Mouse (Mus musculus) forebrain, embryonic 13.5 days (tissue): ENCODE measurements at regions not wholly inside any gene's neighbourhood (a gene's known extent, or its start where the extent isn't known, plus 50 kb on each side); places are given as distances from the start of the nearest gene placed in this dataset.

Experiments
- ATAC-seq: fragments of 200-750 bp; cut with Nextera tagmentation; 2 replicates; pipeline ENCODE4 v1.8.0; 2017
- H3K27ac ChIP-seq: fragments of 300-500 bp; sonication (generic); 2 replicates; pipeline ENCODE4 v1.5.1; 2015; ENCODE audit warnings: inconsistent platforms, mild to moderate bottlenecking, moderate library complexity
- H3K27me3 ChIP-seq: fragments of 300-500 bp; sonication (generic); 2 replicates; pipeline ENCODE4 v1.6.1; 2015; ENCODE audit warnings: mild to moderate bottlenecking, inconsistent platforms
- H3K36me3 ChIP-seq: fragments of 300-500 bp; sonication (generic); 2 replicates; pipeline ENCODE4 v1.6.1; 2015; ENCODE audit warnings: mild to moderate bottlenecking, inconsistent platforms; ENCODE audit not compliant: poor library complexity, severe bottlenecking
- H3K4me1 ChIP-seq: fragments of 300-500 bp; sonication (generic); 2 replicates; pipeline ENCODE4 v1.6.1; 2015; ENCODE audit warnings: inconsistent platforms
- H3K4me2 ChIP-seq: fragments of 300-500 bp; sonication (generic); 2 replicates; pipeline ENCODE4 v1.6.1; 2015; ENCODE audit warnings: inconsistent platforms, mild to moderate bottlenecking, moderate library complexity
- H3K4me3 ChIP-seq: fragments of 300-500 bp; sonication (generic); 2 replicates; pipeline ENCODE4 v1.5.1; 2015; ENCODE audit warnings: mild to moderate bottlenecking, inconsistent platforms
- H3K9ac ChIP-seq: fragments of 300-500 bp; sonication (generic); 2 replicates; pipeline ENCODE4 v1.6.1; 2015; ENCODE audit warnings: mild to moderate bottlenecking, inconsistent platforms
- H3K9me3 ChIP-seq: fragments of 300-500 bp; sonication (generic); replicated peaks from 2 replicates; pipeline ENCODE4 v1.6.1; 2016; ENCODE audit warnings: inconsistent platforms
- WGBS: fragments of 180-500 bp; shearing (Covaris S2); methylation state at CpG from one replicate; pipeline ENCODE4 v1.1.7; 2015; 5-methylcytosine and 5-hydroxymethylcytosine counted together

DNA sequence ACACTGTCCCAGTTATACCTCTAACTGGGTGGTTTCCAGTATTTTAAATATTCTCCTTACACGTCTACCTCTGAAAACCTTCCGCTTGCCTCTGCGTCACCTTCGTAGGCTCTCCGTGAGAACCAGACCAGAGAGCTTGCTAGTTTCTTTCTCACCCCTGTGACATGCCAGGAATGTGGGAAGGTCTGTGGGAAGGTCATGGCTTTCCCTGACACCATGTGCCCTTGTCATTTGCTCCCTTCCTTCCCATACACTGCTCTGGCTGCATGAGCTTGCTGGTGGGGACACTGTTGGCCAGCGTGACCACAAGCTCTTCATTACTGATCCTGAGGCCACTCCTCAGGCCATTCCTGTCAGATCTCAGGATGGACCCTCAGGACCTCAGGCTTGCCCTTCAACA, 66.5 kb upstream of the Slc38a4 start:
- Histone ChIP-seq H3K4me3 (no peak overlapping the region), H3K27me3 (no peaks in the 10 kb centered on the region), H3K9ac (no peak overlapping the region), H3K9me3 (no peaks in the 10 kb centered on the region), H3K36me3 (no peaks in the 10 kb centered on the region), H3K27ac (no peak overlapping the region), H3K4me1 (no peaks in the 10 kb centered on the region), H3K4me2 (no peak overlapping the region)
- 91% methylated on average over 6 of the region's 6 CpGs for WGBS
- ATAC-seq, result no peak

DNA sequence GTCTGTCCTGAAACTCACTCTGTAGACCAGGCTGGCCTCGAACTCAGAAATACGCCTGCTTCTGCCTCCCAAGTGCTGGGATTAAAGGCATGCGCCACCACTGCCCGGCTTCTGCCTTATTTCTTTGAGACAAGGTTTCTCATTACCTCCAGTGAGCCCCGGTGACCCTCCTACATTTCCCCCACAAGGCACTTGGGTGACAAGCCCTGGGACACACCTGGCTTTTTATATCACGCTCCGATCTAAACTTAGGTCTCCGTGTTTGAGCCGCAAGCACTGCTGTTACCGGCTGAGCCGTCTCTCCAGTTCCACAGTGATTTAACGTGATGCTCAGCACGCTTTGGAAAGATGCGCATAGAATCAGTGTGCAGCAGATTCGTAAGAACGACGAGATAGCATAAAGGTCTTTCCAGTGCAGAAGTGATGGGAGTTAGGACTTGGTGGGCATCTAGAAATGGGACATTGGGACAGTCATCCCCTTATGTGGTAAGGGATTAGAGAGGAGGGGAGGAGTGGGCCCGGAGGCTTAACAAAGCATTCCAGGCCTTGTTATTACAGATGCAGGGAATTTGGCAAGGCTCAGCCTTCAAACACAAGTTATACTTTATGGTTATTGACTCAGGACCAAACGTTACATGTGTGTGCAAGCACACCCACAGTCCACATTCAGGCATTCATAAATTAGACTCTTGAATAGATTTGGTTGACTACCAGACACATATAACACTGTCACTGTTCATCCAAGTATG, 56.9 kb upstream of the Slc38a4 start:
- Histone ChIP-seq H3K9ac (no peak overlapping the region), H3K4me3 (no peak overlapping the region), H3K36me3 (no peaks in the 10 kb centered on the region), H3K9me3 (no peaks in the 10 kb centered on the region), H3K4me1 (no peaks in the 10 kb centered on the region), H3K27me3 (no peaks in the 10 kb centered on the region), H3K27ac (no peak overlapping the region), H3K4me2 (no peak overlapping the region)
- ATAC-seq, result no peak
- WGBS, result 88% methylated on average over 19 of the region's 19 CpGs

DNA sequence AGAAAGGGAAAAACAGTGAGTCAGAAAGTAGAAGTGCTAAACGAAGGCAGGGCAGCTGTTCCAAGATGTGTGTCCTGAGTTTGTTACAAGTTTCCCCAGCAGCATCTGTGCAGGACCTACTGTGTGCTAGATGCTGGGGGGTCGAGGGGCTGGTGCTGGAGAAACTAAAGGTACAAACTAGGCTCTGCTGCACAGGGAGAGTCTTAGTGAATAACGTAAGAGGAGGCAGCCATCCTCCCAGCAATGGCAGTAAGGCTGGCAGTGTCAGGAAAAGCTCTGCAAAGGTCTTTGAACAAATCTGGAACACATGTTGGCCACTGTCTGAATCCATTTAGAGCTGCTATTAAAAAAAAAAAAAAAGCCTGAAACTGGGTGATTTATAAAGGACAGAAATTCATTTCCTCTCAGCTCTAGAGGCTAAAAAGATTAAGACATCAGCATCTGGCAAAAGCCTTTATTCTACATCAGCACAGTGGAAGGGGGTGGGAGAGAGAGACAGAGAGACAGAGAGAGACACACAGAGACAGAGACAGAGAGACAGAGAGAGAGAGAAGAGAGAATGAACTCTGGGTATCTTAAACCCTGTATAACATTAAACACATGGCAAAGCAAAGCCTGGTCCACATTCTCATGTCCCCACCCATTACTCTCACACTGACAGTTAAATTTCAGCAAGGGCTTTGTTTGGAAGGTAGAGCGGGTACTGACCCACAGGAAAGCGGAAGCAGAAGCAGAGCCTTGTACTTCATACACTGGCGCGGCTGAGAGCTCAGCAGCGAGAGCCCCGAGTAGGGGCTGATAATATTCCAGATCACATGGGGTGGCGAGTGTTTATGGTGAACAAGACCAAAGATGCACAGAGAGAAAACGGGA, 55.8 kb upstream of the Slc38a4 start:
- Histone ChIP-seq H3K27me3 (no peaks in the 10 kb centered on the region), H3K27ac (no peak overlapping the region), H3K9me3 (no peaks in the 10 kb centered on the region), H3K36me3 (no peaks in the 10 kb centered on the region), H3K4me2 (no peak overlapping the region), H3K9ac (no peak overlapping the region), H3K4me3 (no peak overlapping the region), H3K4me1 (no peaks in the 10 kb centered on the region)
- ATAC-seq, result no peak
- 79% methylated on average over 11 of the region's 11 CpGs for WGBS

DNA sequence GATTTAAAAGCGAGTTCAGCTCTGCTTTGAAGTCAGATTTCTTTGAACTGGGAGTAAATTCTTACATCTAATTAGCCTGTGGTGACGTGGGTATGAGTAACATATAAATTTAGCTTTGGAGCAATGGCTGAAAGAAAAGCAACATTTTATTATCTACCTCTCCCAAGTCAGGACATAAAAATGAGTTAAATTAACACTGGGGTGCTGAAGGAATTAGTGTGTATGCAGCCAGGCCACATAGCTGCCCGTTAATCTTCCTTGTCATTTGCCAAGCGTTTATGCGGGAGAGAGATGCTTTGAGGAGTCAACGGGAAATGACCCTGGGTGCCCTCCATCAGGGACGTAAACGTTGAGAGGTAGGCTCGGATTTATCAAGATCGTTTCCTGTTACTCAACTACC, 52.0 kb upstream of the Slc38a4 start:
- no peak for ATAC-seq
- H3K9me3 ChIP-seq, result no peaks in the 10 kb centered on the region
- H3K27me3 ChIP-seq, result no peaks in the 10 kb centered on the region
- H3K4me2 ChIP-seq, result no peak overlapping the region
- no peaks in the 10 kb centered on the region for H3K36me3 ChIP-seq
- no peaks in the 10 kb centered on the region for H3K4me1 ChIP-seq
- 64% methylated on average over 10 of the region's 10 CpGs for WGBS
- no peak overlapping the region for H3K9ac ChIP-seq
- no peak overlapping the region for H3K4me3 ChIP-seq
- no peak overlapping the region for H3K27ac ChIP-seq

DNA sequence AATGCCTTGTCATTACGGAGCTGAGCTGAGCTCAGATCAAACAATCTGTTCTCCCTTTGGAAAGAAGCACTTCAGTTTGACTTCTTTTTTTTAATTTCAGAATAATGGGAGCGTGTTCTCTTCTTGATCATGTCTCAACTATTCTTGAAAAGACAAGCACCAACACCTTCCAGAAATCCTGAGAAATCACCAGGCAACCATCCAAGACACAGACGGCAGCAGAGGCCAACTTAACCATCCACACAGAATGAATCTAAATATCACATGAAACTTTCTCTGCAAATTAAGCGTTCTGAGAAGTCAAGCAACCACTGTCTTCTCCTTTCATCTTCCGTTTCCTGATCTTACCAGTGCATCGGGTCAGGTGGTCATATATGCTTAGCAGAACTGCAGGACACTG, 50.8 kb upstream of the Slc38a4 start:
- no peaks in the 10 kb centered on the region for H3K9me3 ChIP-seq
- no peaks in the 10 kb centered on the region for H3K4me1 ChIP-seq
- WGBS, result 80% methylated on average over 6 of the region's 6 CpGs
- no peak overlapping the region for H3K27ac ChIP-seq
- no peak overlapping the region for H3K4me2 ChIP-seq
- H3K27me3 ChIP-seq, result no peaks in the 10 kb centered on the region
- no peak overlapping the region for H3K4me3 ChIP-seq
- no peaks in the 10 kb centered on the region for H3K36me3 ChIP-seq
- ATAC-seq, result no peak
- H3K9ac ChIP-seq, result no peak overlapping the region
